Mouse (Mus musculus) embryonic facial prominence, embryonic 14.5 days (tissue): ENCODE data around the gene Efna2. TPM values are rescaled to one million over a fixed set of nuclear protein-coding genes. Genes with fewer than 3 reads are reported as not detected.
A peak's percentile ranks its signal among the peaks of the same experiment; 100 is the strongest.

Source experiments
- ATAC-seq: fragments of 200-750 bp; cut with Nextera tagmentation; 2 replicates; pipeline ENCODE4 v1.8.0; 2017; ENCODE audit warnings: low read depth, moderate number of reproducible peaks, moderate TSS enrichment
- DNase-seq: peaks from one replicate; pipeline ENCODE4 v3.0.0-alpha.2; 2015; ENCODE audit warnings: low spot score
- H3K27ac ChIP-seq: fragments of 300-500 bp; sonication (generic); replicated peaks from 2 replicates; pipeline ENCODE4 v1.5.1; 2014; ENCODE audit warnings: low read depth, mild to moderate bottlenecking, low read length, moderate library complexity
- H3K27me3 ChIP-seq: fragments of 300-500 bp; sonication (generic); replicated peaks from 2 replicates; pipeline ENCODE4 v1.6.1; 2014; ENCODE audit warnings: low read length; ENCODE audit not compliant: control insufficient read depth, insufficient read depth
- H3K36me3 ChIP-seq: fragments of 300-500 bp; sonication (generic); 2 replicates; pipeline ENCODE4 v1.6.1; 2014; ENCODE audit warnings: low read length, mixed read lengths; ENCODE audit not compliant: control insufficient read depth, insufficient read depth
- H3K4me1 ChIP-seq: fragments of 300-500 bp; sonication (generic); 2 replicates; pipeline ENCODE4 v1.6.1; 2014; ENCODE audit warnings: antibody characterized with exemption, low read length; ENCODE audit not compliant: control insufficient read depth, insufficient read depth
- H3K4me2 ChIP-seq: fragments of 300-500 bp; sonication (generic); 2 replicates; pipeline ENCODE4 v1.6.1; 2014; ENCODE audit warnings: low read depth, mild to moderate bottlenecking, low read length, moderate library complexity, mixed read lengths
- H3K4me3 ChIP-seq: fragments of 300-500 bp; sonication (generic); 2 replicates; pipeline ENCODE4 v1.5.1; 2014; ENCODE audit warnings: low read depth, mild to moderate bottlenecking, low read length
- H3K9ac ChIP-seq: fragments of 300-500 bp; sonication (generic); 2 replicates; pipeline ENCODE4 v1.6.1; 2014; ENCODE audit warnings: low read depth, mild to moderate bottlenecking, low read length, moderate library complexity, mixed read lengths
- H3K9me3 ChIP-seq: fragments of 300-500 bp; sonication (generic); 2 replicates; pipeline ENCODE4 v1.6.1; 2016; ENCODE audit warnings: low read length; ENCODE audit not compliant: control insufficient read depth
- WGBS: fragments of 180-500 bp; shearing (Covaris S2); extraction: QIAGEN DNeasy Blood & Tissue Kit; methylation state at CpG from one replicate; pipeline ENCODE4 v1.1.7; 2014; 5-methylcytosine and 5-hydroxymethylcytosine counted together
- polyA plus RNA-seq: library from polyadenylated mRNA; unstranded; fragments of >200 nt; fragmentation: Nextera tagmentation; extraction: Ambion mirVana; gene quantifications from 2 replicates; pipeline ENCODE4 v1.2.1, GENCODE M21; 2014

Efna2 gene
- polyA plus RNA-seq, 1 experiment from 2014 or later: 20.9 TPM

DNA sequence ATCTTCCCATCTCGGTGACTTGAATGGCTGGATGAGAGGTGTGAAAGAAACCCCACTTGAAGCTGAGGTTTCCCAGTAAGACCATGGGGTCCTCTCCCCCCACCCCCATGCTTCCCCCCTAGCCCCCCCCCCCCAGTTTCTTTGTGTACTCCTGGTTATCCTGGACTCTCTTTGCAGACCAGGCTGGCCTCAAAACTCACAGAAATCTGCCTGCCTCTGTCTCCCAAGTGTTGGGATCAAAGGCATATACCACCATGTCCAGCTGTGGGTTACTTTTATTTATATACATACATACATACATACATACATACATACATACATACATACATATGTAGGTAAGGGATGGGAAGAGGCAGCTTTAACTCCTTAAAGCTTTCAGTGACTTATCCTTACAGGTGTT is 10.2 kb upstream of the Efna2 start:
- peak overlapping the region; percentile 73 for H3K4me2 ChIP-seq
- 65% methylated on average over 1 of the region's 1 CpGs for WGBS
- H3K27ac ChIP-seq: no peak overlapping the region
- H3K4me1 ChIP-seq: peaks cover 24% of the 10 kb centered on the region
- H3K9me3 ChIP-seq: no peaks in the 10 kb centered on the region
- ATAC-seq (no peak), DNase-seq (no peak)
- H3K27me3 ChIP-seq: no peaks in the 10 kb centered on the region
- peaks cover 31% of the 10 kb centered on the region for H3K36me3 ChIP-seq
- H3K4me3 ChIP-seq: peak overlapping the region; percentile 80
- peak overlapping the region; percentile 99 for H3K9ac ChIP-seq

DNA sequence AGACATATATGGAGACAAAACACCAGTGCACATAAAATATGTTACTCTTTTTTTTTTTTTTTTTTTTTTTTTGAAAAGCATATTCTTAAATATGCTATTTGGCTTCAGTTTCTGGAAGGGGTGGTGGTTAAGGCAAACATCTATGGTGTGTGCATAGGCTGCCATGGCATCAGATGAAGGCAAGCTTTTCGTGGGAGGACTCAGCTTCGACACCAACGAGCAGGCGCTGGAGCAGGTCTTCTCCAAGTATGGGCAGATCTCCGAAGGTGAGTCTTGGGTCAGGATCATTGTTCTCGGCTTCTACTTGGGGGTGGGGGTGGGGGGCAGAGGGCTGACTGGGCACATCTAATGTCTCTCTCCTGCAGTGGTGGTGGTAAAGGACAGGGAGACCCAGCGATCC is 9.6 kb upstream of the Efna2 start:
- ATAC-seq (no peak), DNase-seq (no peak)
- H3K4me1 ChIP-seq: peaks cover 19% of the 10 kb centered on the region
- no peak overlapping the region; the same call in 1 of the 2 replicates for H3K27ac ChIP-seq
- H3K4me3 ChIP-seq: no peak overlapping the region
- H3K36me3 ChIP-seq: peaks cover 31% of the 10 kb centered on the region
- WGBS: 94% methylated on average over 7 of the region's 7 CpGs
- H3K9me3 ChIP-seq: no peaks in the 10 kb centered on the region
- no peak overlapping the region for H3K9ac ChIP-seq
- no peaks in the 10 kb centered on the region for H3K27me3 ChIP-seq
- H3K4me2 ChIP-seq: no peak overlapping the region

DNA sequence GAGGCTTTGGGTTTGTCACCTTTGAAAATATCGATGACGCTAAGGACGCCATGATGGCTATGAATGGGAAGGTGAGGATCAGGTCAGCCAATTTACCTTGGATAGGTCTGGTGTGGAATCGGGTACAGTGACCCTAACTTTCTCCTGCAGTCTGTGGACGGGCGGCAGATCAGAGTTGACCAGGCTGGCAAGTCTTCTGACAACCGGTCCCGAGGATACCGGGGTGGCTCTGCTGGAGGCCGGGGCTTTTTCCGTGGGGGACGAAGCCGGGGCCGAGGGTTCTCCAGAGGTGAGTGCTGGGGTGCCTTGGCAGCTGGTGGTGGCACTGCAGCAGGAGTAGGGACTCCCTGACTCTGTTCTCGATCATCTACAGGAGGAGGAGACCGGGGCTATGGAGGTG is 9.2 kb upstream of the Efna2 start:
- peaks cover 17% of the 10 kb centered on the region for H3K4me1 ChIP-seq
- WGBS: 93% methylated on average over 16 of the region's 16 CpGs

DNA sequence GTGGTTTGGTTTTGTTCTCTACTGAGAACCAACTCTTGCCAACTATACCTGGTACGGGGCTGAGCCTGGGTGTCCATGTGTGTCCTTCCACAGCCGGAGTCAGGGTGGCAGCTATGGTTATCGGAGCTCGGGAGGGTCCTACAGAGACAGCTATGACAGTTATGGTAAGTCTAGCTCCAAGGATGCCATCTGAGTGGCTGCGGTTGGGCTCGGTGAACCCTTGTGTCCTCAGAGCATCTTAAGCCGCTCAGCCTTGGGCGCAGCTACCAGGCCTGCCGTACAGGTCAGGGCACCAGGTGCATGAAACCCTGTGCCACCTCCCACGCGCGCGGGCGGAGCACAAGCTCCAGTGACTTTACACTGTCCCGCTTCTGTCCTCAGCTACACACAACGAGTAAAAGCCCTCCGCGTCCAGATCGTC is 8.7 kb upstream of the Efna2 start:
- peaks cover 12% of the 10 kb centered on the region for H3K4me1 ChIP-seq
- ATAC-seq (no peak), DNase-seq (no peak)
- H3K36me3 ChIP-seq: peaks cover 31% of the 10 kb centered on the region
- 96% methylated on average over 18 of the region's 19 CpGs for WGBS
- no peaks in the 10 kb centered on the region for H3K27me3 ChIP-seq
- no peak overlapping the region for H3K4me2 ChIP-seq
- H3K27ac ChIP-seq: no peak overlapping the region
- H3K9ac ChIP-seq: no peak overlapping the region
- no peaks in the 10 kb centered on the region for H3K9me3 ChIP-seq
- no peak overlapping the region for H3K4me3 ChIP-seq

More for the DNA sequence above, 9.2 kb upstream of the Efna2 start:
- H3K9ac ChIP-seq: no peak overlapping the region
- peaks cover 31% of the 10 kb centered on the region for H3K36me3 ChIP-seq
- no peak for DNase-seq
- H3K9me3 ChIP-seq: no peaks in the 10 kb centered on the region
- H3K27ac ChIP-seq: no peak overlapping the region
- H3K27me3 ChIP-seq: no peaks in the 10 kb centered on the region
- H3K4me2 ChIP-seq: no peak overlapping the region
- no peak for ATAC-seq
- no peak overlapping the region for H3K4me3 ChIP-seq

DNA sequence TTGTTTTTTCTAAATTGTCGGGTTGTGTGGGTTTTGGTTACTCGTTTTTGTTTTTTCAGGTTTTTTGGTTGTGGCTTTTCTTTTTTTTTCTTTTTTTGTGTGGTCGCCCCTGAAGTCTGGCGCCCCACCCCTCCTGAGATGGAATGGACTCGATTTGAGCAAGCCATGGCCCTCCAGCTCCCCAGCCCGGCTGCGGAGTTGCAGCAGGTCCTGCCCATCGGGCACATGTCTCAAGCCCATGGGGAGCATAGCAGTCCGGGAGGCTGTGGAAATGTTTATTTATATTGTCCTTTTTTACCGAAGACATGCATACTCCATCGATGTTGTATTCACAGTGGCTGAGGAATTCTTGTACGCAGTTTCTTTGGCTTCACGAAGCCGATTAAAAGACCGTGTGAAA is 8.0 kb upstream of the Efna2 start:
- Histone ChIP-seq H3K4me2 (no peak overlapping the region), H3K4me1 (peaks cover 12% of the 10 kb centered on the region; the same call in 1 of the 2 replicates), H3K36me3 (peaks cover 31% of the 10 kb centered on the region), H3K27ac (no peak overlapping the region), H3K9me3 (no peaks in the 10 kb centered on the region), H3K27me3 (no peaks in the 10 kb centered on the region), H3K4me3 (no peak overlapping the region), H3K9ac (no peak overlapping the region)
- ATAC-seq (no peak), DNase-seq (no peak)
- WGBS: 79% methylated on average over 15 of the region's 15 CpGs

DNA sequence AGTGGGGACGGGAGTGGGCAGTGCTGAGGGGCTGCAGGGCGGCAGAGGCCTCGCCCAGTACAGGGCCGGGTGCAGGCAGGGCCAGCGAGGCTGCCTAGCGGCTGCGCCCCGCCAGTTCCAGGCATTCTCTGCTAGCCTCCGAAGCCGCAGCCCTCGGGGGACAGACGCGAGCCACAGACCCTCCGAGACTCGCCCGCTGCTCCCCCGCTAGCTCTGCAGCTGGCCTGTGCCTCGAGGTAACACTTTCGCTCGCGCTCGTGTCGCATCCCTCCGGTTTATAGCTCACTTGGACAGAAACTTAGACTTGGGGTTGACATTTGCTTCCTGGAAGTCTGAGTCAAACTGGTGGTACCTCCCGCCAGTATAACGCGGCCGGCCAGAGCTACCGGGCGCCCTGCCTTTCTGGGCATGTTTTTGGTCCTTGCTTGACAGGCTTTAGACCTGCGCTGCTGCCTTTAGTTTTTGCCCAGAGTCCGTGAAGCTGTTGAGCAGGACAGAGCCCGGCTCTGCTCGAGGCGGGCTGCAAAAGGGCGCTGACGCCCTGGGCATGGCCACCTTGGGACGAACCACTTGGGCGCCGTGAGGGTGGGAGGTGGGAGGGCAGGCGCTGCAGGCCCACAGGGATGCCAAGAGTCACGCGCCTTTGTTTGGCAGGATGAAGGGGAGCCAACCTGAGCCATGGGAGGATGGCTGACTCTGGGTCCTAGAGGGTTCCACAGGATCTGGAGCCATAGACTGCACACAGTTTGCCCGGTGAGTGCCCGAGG is 7.3 kb upstream of the Efna2 start:
- H3K4me3 ChIP-seq: peak overlapping the region; percentile 46
- H3K9ac ChIP-seq: peak overlapping the region; percentile 61; the same call in 1 of the 2 replicates
- H3K36me3 ChIP-seq: peaks cover 31% of the 10 kb centered on the region
- H3K9me3 ChIP-seq: no peaks in the 10 kb centered on the region
- H3K27ac ChIP-seq: peak overlapping the region; percentile 76
- peak overlapping the region; percentile 53 for H3K4me2 ChIP-seq
- no peaks in the 10 kb centered on the region for H3K27me3 ChIP-seq
- ATAC-seq (no peak), DNase-seq (no peak)
- 87% methylated on average over 38 of the region's 45 CpGs for WGBS
- peaks cover 7% of the 10 kb centered on the region; the same call in 1 of the 2 replicates for H3K4me1 ChIP-seq

DNA sequence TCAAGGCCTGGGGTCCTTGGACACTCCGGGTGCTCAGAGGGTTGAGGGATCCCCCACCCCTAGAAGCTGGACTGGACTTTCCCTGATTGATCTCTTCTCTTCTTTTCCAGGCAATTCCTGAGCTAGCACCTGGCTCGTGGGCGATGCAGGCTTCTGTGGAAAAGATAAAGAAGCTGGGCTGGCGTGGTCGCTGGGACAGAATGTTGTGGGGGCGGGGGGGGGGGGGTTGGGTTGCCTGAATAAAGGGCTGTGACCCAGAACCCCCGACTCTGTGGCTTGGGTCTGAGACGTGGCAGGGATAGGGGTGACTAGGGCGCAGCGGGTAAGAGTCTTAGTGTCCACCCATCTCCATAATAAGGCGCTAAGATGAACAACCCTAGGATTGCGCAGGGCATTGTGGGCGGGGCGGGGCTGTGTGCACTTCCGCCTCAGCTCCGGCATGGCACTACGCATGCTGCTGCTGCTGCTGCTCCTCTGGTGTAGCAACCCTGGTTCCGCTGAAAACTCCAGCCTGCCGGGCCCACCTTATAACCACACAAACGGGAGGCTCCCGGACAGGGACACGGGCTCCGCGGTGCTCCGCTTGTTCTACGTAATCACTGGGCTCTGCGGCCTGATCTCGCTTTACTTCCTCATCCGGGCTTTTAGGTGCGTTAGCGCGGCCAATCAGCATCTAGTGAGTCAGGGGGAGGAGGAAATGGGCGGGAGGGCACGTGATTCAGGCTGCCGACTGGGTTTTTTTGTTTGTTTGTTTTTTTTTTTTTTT is 6.6 kb upstream of the Efna2 start, which contains the start of gene 1600002K03Rik:
Gene 1600002K03Rik, plus strand, starts transcription at position 418 of the 766 bp plus-strand sequence.
- ATAC-seq (peak; percentile 77), DNase-seq (peak; percentile 96)
- Histone ChIP-seq H3K27me3 (no peaks in the 10 kb centered on the region), H3K4me1 (0 out of 2 replicates have a peak, but pooled peaks cover 4% of the 10 kb centered on the region), H3K4me2 (peak within 1 kb of the TSS; percentile 53), H3K36me3 (peaks cover 31% of the 10 kb centered on the region), H3K9me3 (no peaks in the 10 kb centered on the region), H3K27ac (peak within 1 kb of the TSS; percentile 76), H3K4me3 (peak within 1 kb of the TSS; percentile 46), H3K9ac (peak within 1 kb of the TSS; percentile 61)
- 14% methylated on average over 21 of the region's 35 CpGs for WGBS

DNA sequence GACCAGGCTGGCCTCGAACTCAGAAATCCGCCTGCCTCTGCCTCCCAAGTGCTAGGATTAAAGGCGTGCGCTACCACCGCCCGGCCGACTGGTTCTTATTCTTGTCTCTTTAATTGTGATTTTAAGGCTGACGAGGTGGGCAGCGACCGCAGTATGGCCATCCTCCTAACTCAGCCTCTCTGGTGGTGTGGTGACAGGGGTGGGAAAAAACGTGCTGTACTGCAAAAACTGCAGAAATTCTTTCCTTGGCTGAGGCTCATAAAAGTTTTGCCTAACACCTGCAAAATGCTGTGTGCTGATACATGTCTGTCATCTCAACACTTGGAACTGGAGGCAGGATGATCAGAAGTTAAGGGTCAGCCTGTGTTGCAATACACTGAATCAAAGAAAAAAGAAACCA is 5.9 kb upstream of the Efna2 start:
- Histone ChIP-seq H3K4me1 (0 out of 2 replicates have a peak, but pooled peaks cover 4% of the 10 kb centered on the region), H3K9ac (peak overlapping the region; percentile 61), H3K9me3 (no peaks in the 10 kb centered on the region), H3K36me3 (peaks cover 31% of the 10 kb centered on the region), H3K4me3 (peak overlapping the region; percentile 46), H3K27ac (peak overlapping the region; percentile 76), H3K4me2 (peak overlapping the region; percentile 53), H3K27me3 (no peaks in the 10 kb centered on the region)
- WGBS: 6% methylated on average over 11 of the region's 11 CpGs
- DNase-seq: no peak
- ATAC-seq: no peak
